Mouse (Mus musculus) megakaryocyte, embryonic 14.5 days (primary cell): ENCODE data around the gene Arpc2.

Source experiments
- FLI1 ChIP-seq: IDR thresholded peaks from 2 replicates; pipeline ENCODE4 v1.6.1; 2012; ENCODE audit warnings: low read length, inconsistent platforms, mixed read lengths
- GATA1 ChIP-seq: IDR thresholded peaks from 3 replicates; pipeline ENCODE4 v1.6.1; 2012; ENCODE audit warnings: mixed read lengths, low read length, inconsistent platforms, borderline replicate concordance

DNA sequence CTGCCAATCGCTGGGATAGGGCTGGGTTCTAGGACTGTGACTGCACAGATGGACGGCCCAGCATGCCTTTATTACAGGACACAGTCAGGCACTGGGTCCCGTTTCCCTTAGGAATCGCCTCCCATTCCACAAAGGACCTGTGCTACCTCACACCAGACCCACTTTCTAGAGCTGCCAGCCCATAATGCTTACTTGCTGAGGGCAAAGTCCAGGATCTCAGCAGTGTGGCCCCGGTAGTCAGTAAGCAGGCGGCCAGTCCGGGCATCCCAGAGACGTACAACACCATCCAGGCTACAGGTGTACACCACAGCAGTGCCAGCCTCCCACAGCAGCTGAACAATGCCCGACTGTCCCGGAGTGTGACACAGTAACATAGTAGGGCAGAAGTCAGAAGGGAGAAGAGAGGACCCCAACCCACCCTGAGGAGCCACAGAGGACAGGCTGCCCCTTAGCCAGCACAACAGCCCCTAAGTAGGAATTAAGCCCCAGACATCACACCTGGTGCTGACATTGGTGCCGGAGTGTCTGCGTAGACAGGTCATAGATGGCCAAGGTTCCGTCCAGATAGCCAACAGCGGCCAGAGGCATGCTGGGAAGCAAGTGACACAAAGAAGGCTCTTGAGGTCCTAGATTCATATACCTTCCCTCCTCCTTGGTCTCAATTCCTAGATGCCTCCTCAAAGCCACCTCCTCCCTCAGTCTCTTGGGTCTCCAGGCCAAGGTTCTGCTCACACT lies 44.9 kb downstream of the Arpc2 start:
- no peak for TF ChIP-seq GATA1
- no peak for TF ChIP-seq FLI1
